Mouse (Mus musculus): ENCODE data around the gene Bet1l.
"Not testable (repeated sequence)": the region's sequence is repeated elsewhere in the genome, so short reads cannot be mapped to it uniquely, and the experiment has no call there.

Bet1l gene

GRCm38 (mm10) chr7:140857550-140858505, at the start of gene Bet1l:
Gene Bet1l, minus strand, starts transcription at chr7:140857577.
- DNase-seq (ENCODE audit: low read depth, low spot score): peak; percentile 6

GRCm38 (mm10) chr7:140907131-140907530, 49.8 kb upstream of the Bet1l start:
- DNase-seq (ENCODE audit: low read depth, low spot score): no peak

DNA sequence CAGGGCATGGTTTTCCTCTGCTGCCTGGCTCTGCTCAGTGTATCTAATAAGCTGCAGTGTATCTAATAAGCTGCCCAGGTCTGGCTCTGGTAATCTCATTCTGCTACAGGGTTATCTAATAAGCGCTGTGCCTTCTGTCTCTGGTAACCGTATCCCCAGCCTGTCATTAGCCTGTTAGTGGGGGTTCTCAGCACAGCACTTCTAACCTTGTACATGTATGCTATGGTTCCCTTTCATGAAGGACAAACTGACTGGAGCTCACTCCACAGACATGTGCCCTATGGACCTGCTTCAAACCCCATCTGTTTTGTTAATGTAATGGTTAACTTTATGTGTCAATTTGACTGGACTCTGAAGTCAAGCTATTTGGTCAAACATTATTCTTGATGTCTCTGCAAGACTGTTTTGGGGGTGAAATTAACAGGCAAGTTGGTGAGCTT, 48.3 kb upstream of the Bet1l start:
- DNase-seq (ENCODE audit: low read depth, low spot score): no peak

DNA sequence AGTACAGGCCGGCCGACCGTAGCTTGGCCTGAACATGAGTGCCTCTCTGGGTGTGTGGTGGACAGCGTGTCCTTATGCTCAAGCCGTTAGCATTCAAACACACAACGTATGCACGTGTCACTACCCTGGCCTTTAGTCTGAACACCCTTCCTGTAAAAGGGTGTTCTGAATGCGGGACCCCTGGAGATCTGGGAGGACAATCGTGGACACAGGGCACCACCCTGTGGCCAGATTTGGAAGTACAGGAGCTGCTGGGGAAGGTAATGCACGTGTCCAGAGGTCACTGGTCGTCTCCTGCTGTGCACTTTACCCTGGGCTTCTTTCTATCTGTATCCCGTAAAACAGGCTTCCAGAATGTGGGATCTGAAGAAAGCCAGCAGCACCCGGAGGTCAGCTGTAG, 45.8 kb upstream of the Bet1l start:
- DNase-seq (ENCODE audit: low read depth, low spot score): peak; percentile 85

DNA sequence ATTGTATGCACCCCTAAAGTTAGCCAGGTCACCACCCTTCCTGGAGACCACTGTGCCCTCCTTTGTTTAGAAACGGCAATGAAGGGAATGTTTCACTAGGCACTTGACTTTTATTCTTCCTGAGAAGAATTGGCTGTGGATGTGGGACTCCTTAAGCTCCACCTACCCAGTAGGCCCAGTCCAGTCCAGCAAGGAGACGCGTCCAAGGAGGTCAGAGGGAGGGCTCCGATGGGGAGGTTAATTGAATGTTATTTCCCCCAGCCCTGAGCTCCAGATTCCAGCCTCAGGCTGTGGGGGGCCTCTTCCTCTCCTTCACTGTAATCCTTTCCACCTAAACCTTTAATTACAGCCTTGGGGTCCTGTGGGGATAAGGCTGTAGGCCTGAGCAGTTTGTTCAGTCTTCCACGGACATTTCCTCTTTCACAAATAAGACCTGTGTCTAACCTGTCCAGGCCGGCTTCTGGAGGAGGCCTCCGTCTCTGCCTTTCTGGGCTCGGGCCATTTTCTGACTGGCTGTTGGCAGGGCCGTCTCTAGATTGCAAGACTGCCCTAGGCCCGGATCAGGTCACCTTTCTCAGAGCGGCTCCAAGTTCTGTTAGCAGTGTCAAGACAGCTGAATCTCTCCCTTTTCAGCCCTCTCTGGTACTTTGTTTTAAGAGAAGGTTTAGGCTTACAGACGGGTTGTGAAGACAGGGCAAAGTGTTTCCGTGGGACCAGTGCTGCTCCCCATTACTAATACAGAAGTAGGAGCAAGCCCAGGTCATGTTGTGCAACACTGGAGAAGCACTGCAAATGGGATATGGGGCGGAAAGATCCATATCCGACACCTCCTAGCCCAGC, 44.9 kb upstream of the Bet1l start:
- DNase-seq (ENCODE audit: low read depth, low spot score): no peak

DNA sequence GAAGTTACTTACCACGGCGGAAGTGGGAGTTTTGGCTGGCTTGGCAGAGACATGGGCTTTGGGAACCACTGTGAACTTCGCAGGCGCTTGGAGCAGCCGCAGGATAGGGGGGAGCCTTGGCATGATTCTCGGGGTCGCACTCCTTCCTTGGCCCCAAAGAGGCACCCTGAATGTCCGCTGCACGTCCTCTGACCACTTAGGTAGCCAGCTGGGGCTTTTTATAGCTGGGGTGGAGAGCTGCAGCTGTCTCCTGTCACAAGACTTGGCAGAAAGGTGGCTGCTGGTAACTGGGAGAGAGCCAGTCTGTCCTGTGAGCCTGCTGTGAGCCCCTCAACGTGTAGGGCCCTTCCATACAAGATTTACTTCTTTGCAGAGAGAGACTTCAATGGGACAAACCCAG, 42.8 kb upstream of the Bet1l start, which contains the start of gene Cox8b:
Gene Cox8b, minus strand, starts transcription at position 227 of the 400 bp plus-strand sequence.
- DNase-seq (ENCODE audit: low read depth, low spot score): no peak

- no peak for DNase-seq (ENCODE audit: low read depth, low spot score)
Observed at GRCm38 (mm10) chr7:140899121-140899520, 41.7 kb upstream of the Bet1l start.

- no peak for DNase-seq (ENCODE audit: low read depth, low spot score)
Observed at GRCm38 (mm10) chr7:140897863-140898262, 40.5 kb upstream of the Bet1l start.

GRCm38 (mm10) chr7:140894611-140895010, 37.2 kb upstream of the Bet1l start:
- no peak for DNase-seq (ENCODE audit: low read depth, low spot score)

DNA sequence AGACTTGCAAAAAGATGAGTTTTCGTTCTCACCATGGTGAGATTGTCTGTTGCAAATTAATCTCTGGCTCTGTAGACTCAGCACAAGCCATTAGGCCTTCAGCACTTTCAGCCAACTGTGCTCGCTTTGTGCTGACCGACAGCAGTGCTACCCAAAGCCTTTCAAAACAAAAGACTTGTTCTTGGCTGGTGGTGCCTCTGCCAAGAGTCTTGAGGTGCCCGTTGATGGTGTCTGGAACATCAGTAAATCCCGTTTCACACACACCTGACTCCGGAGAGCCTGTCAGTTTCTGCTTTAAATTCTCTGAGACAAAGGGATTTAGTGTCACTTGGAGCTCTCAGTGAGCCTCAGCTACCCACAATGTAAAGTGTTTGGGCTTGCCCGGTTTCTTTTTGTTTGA, 36.7 kb upstream of the Bet1l start:
- DNase-seq (ENCODE audit: low read depth, low spot score): no peak

DNA sequence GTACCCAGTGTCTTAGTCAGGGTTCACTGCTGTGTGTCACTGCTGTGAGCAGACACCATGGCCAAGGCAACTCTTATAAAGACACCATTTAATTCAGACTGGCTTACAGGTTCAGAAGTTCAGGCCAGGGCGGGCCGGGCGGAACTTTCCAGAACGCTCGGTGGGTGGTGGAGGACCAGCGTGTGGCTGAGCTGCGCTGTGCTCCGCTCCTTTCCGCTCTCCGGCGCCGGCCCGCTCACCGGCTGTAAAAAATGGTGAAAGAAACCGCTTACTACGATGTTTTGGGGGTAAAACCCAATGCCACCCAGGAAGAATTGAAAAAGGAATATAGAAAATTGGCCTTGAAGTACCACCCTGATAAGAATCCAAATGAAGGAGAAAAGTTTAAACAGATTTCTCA, 33.3 kb upstream of the Bet1l start:
- not testable (repeated sequence) for DNase-seq (ENCODE audit: low read depth, low spot score)

GRCm38 (mm10) chr7:140882469-140882803, 25.1 kb upstream of the Bet1l start:
- DNase-seq (ENCODE audit: low read depth, low spot score): no peak

- peak; percentile 95 for DNase-seq (ENCODE audit: low read depth, low spot score)
Observed at GRCm38 (mm10) chr7:140881696-140882468, 24.5 kb upstream of the Bet1l start, which contains the start of the genes Psmd13 and Sirt3. Gene Psmd13, plus strand, starts transcription at chr7:140881968. Gene Sirt3, minus strand, starts transcription at chr7:140882309.

GRCm38 (mm10) chr7:140880865-140881515, 23.6 kb upstream of the Bet1l start:
- no peak for DNase-seq (ENCODE audit: low read depth, low spot score)

- DNase-seq (ENCODE audit: low read depth, low spot score): no peak
Observed at GRCm38 (mm10) chr7:140880419-140880818, 23.0 kb upstream of the Bet1l start.

- no peak for DNase-seq (ENCODE audit: low read depth, low spot score)
Observed at GRCm38 (mm10) chr7:140879355-140879754, 22.0 kb upstream of the Bet1l start.

DNA sequence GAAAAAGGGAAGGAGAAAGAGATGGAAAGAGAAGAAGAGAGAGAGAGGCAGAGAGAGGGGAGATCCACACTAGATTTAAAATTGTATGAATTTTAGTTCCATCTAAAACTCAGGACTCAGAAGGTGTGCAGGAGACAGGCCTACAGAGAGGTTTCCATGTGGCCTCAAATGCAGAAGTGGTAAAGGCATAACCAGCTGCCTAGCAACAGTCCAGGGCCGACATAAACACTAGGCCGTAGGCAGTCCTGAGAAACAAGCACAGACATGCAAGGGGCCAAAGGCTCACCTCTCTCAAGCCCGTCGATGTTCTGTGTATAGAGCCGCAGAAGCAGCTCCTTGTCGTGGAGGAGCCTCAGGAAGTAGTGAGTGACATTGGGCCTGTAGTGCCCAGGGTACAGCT, 20.0 kb upstream of the Bet1l start:
- no peak for DNase-seq (ENCODE audit: low read depth, low spot score)

GRCm38 (mm10) chr7:140874224-140874623, 16.8 kb upstream of the Bet1l start:
- no peak for DNase-seq (ENCODE audit: low read depth, low spot score)

GRCm38 (mm10) chr7:140864761-140865160, 7.4 kb upstream of the Bet1l start:
- DNase-seq (ENCODE audit: low read depth, low spot score): no peak

GRCm38 (mm10) chr7:140860728-140861127, 3.4 kb upstream of the Bet1l start:
- no peak for DNase-seq (ENCODE audit: low read depth, low spot score)

DNA sequence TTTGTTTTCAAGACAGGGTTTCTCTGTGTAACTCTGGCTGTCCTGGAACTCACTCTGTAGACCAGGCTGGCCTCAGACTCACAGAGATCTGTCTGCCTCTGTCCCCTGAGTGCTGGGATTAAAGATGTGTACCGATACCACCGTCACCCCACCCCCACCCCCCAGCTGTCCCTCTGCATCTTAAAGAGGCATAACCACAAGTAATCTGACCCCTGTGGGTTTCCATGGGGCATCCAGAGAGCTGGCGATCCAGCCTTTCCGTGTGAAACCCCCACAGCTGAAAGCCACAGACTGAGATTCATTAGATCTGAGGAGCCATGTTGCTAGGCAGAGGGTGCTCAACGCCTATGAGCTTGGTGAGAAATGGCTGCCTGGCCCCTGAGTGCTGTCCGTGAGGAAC, 2.6 kb upstream of the Bet1l start:
- no peak for DNase-seq (ENCODE audit: low read depth, low spot score)
